Mouse (Mus musculus) heart, postnatal 14 days (tissue): Measurements from ENCODE around the gene Gm44. TPM values are rescaled to one million over a fixed set of nuclear protein-coding genes. Genes with fewer than 3 reads are reported as not detected.
"Not testable (repeated sequence)": the region's sequence is repeated elsewhere in the genome, so short reads cannot be mapped to it uniquely, and the experiment has no call there.

ENCODE experiments used
- DNase-seq, 2 experiments: peaks; one replicate each; pipeline ENCODE4 v3.0.0; 2021 to 2022
- intact Hi-C: fragments of 180-260 bp; cut with DNase I; formaldehyde crosslinking; loops from one replicate; pipeline ENCODE4 v1.15.1; 2025
- long read RNA-seq, 2 experiments: library from polyadenylated mRNA; stranded (forward); transcript quantifications; one replicate each; pipeline ENCODE4 v2.0.0; 2021
- total RNA-seq, 2 experiments: library from RNA; stranded (reverse); gene quantifications; 2 replicates each; pipeline ENCODE4 v1.2.3; 2021

The Gm44 gene
- not detected for total RNA-seq
- long read RNA-seq, experiment 1: 0 reads
- long read RNA-seq, experiment 2: 0 reads

DNA sequence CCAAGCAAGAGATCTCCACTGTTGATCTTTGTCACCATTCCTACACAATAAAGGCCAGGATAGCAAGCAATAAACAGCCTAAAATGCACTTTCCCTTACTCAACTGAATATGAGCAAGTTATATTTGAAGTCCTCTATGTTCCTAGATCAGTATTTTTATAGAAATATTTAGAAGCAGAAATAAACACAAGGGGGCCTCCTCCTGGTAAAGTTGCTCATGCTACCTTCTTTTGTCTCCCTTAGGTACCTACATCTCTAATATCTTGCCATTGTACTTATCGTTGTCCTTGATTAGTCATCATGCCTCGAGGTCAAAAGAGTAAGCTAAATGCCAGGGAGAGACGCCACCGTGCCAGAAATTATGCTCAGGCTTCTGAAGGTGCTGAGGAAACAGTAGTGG is at the start of gene Gm44:
Gene Gm44 (plus strand): TSS at position 301 of the 400 bp plus-strand sequence.
- intact Hi-C loops: no loop called here
- DNase-seq: no peak

DNA sequence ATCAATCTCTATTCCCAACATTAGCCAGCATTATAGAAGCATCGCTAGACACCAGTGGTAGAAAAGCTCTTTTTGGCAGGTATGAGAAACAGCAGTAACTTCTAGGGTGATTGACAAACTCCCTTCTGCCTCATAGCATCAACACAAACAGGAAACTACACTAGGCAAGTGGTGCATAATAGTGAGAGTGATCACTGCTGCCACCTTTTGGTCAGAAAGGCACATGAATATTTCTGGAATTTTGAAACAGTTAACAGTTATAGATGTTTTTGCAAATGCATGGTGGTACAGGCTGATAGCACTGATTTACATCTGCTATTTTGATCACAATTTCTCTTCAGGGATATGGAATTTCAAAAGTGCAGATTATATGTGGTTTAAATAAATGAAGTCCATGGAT is 36.0 kb downstream of the Gm44 start:
- no peak for DNase-seq
- intact Hi-C loops: no loop called here

DNA sequence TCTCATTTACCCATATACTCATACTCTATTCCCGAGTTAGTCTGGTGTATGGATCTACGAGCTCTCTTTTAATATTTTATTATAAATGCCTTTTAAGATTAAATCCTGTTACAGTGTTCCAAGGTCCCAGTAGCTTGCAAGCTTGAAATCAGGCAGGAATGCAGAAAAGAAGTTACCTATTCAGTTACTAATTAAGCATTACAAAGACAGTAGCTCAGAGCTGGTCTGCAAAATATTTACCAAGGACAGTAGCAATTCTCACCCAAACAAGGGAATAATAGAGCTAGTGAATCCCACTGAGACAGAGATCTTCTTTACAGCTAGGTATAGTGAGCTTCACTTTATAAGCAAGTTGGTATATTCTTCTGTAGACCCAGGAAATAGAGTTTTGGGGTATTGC is 46.3 kb downstream of the Gm44 start:
- intact Hi-C loops, DNase-seq: not testable (repeated sequence)
